Mouse (Mus musculus): ENCODE results near the gene Gsta3. TPM values are rescaled to one million over a fixed set of nuclear protein-coding genes. Genes with fewer than 3 reads are reported as not detected.

Gsta3 gene
- polyA plus RNA-seq, 2 experiments from 2014 or later = 3.3 to 3.8 TPM

GRCm38 (mm10) chr1:21304174-21304573, 63.8 kb downstream of the Gsta3 start:
- peak; percentile 63 for ATAC-seq

- peak; percentile 55 for ATAC-seq
Measured at GRCm38 (mm10) chr1:21304646-21305045, 64.3 kb downstream of the Gsta3 start.

- no peak for ATAC-seq
Measured at GRCm38 (mm10) chr1:21305443-21305842, 65.1 kb downstream of the Gsta3 start.

- peak; percentile 40 for ATAC-seq
Measured at GRCm38 (mm10) chr1:21314336-21314735, 73.9 kb downstream of the Gsta3 start.

Other genes starting within 250 kb of the Gsta3 start
- 1 to 10 TPM; 7.9 to 9.5 TPM for gene Tram2, start 161.4 kb upstream of the Gsta3 start, polyA plus RNA-seq (2017; shearing (Covaris generic))
- gene Tmem14a, start 22.0 kb upstream of the Gsta3 start, polyA plus RNA-seq (2017; shearing (Covaris generic)) = 1 to 10 TPM; 3.9 to 5.4 TPM
- gene Khdc1a, start 109.1 kb downstream of the Gsta3 start, polyA plus RNA-seq (2017; shearing (Covaris generic)) = 1 to 10 TPM; 1.9 to 2.1 TPM
- gene Khdc1c, start 127.7 kb downstream of the Gsta3 start, polyA plus RNA-seq (2017; shearing (Covaris generic)) = not detected
- gene Khdc1b, start 143.0 kb downstream of the Gsta3 start, polyA plus RNA-seq (2017; shearing (Covaris generic)) = under 1 TPM in 1 of 2 experiments, not detected in 1; 0.20 TPM